Mouse (Mus musculus) activated CD4-positive, CD25-positive, alpha-beta regulatory T cell, adult 4 months (primary cell): ENCODE data around the gene Mip. TPM values are rescaled to one million over a fixed set of nuclear protein-coding genes. Genes with fewer than 3 reads are reported as not detected.

ENCODE experiments used
- polyA plus RNA-seq, 2 experiments: library from polyadenylated mRNA; unstranded; fragments of 100-300 nt; shearing (Covaris generic); gene quantifications; one replicate each; pipeline ENCODE4 v1.2.1; 2017

Mip gene
- polyA plus RNA-seq, 2 experiments from 2014 or later, result not detected

Other genes starting within 250 kb of the Mip start
- gene Hsd17b6, start 218.2 kb upstream of the Mip start, polyA plus RNA-seq, result not detected
- gene Prim1, start 210.7 kb upstream of the Mip start, polyA plus RNA-seq, result 10 to 100 TPM; 26.5 to 37.8 TPM
- 1,000 to 10,000 TPM; 1,124 to 1,330 TPM for gene Naca, start 190.3 kb upstream of the Mip start, polyA plus RNA-seq
- gene Ptges3, start 166.9 kb upstream of the Mip start, polyA plus RNA-seq, result 100 to 1,000 TPM; 194 to 285 TPM
- 100 to 1,000 TPM; 413 to 469 TPM for gene Atp5b, start 142.6 kb upstream of the Mip start, polyA plus RNA-seq
- gene Baz2a, start 134.3 kb upstream of the Mip start, polyA plus RNA-seq, result 10 to 100 TPM; 44.1 to 53.3 TPM
- 10 to 100 TPM; 20.9 to 25.0 TPM for gene Rbms2, start 45.5 kb upstream of the Mip start, polyA plus RNA-seq
- gene Gls2, start 31.4 kb upstream of the Mip start, polyA plus RNA-seq, result under 1 TPM in 1 of 2 experiments, not detected in 1; 0.26 TPM
- 10 to 100 TPM; 13.3 to 15.6 TPM for gene Spryd4, start 14.0 kb upstream of the Mip start, polyA plus RNA-seq
- 10 to 100 TPM; 23.7 to 35.9 TPM for gene Timeless, start 6.2 kb downstream of the Mip start, polyA plus RNA-seq
- not detected for gene Apon, start 28.3 kb downstream of the Mip start, polyA plus RNA-seq
- gene Apof, start 42.8 kb downstream of the Mip start, polyA plus RNA-seq, result not detected
- 10 to 100 TPM; 45.6 to 66.1 TPM for gene Stat2, start 44.7 kb downstream of the Mip start, polyA plus RNA-seq
- not detected for gene Il23a, start 72.9 kb downstream of the Mip start, polyA plus RNA-seq
- gene Pan2, start 77.5 kb downstream of the Mip start, polyA plus RNA-seq, result 10 to 100 TPM; 18.9 to 21.1 TPM
- gene Cnpy2, start 96.6 kb downstream of the Mip start, polyA plus RNA-seq, result 100 to 1,000 TPM in 1 of 2 experiments, 10 to 100 TPM in 1; 96.7 to 115 TPM
- 100 to 1,000 TPM; 145 to 149 TPM for gene Cs, start 111.9 kb downstream of the Mip start, polyA plus RNA-seq
- 10 to 100 TPM; 14.3 to 20.3 TPM for gene Coq10a, start 143.2 kb downstream of the Mip start, polyA plus RNA-seq
- 1 to 10 TPM; 2.6 to 4.5 TPM for gene Ankrd52, start 151.3 kb downstream of the Mip start, polyA plus RNA-seq
- not detected for gene Slc39a5, start 175.4 kb downstream of the Mip start, polyA plus RNA-seq
- 10 to 100 TPM; 75.0 to 81.0 TPM for gene Nabp2, start 185.7 kb downstream of the Mip start, polyA plus RNA-seq
- gene Rnf41, start 185.8 kb downstream of the Mip start, polyA plus RNA-seq, result 10 to 100 TPM; 26.1 to 39.3 TPM
- 10 to 100 TPM; 53.8 to 54.8 TPM for gene Smarcc2, start 233.4 kb downstream of the Mip start, polyA plus RNA-seq